Mouse (Mus musculus) neural tube, embryonic 14.5 days (tissue): ENCODE measurements around the gene Nemf. TPM values are rescaled to one million over a fixed set of nuclear protein-coding genes. Genes with fewer than 3 reads are reported as not detected.

Source experiments
- ATAC-seq: fragments of 200-750 bp; cut with Nextera tagmentation; 2 replicates; pipeline ENCODE4 v1.8.0; 2017; ENCODE audit warnings: low read depth, mild to moderate bottlenecking, moderate TSS enrichment, moderate library complexity
- H3K27ac ChIP-seq: fragments of 300-500 bp; sonication (generic); 2 replicates; pipeline ENCODE4 v1.5.1; 2014; ENCODE audit warnings: low read depth, mild to moderate bottlenecking, control low read depth, low read length, moderate library complexity, mixed read lengths
- H3K27me3 ChIP-seq: fragments of 300-500 bp; sonication (generic); 2 replicates; pipeline ENCODE4 v1.6.1; 2014; ENCODE audit warnings: low read length; ENCODE audit not compliant: control insufficient read depth, insufficient read depth
- H3K36me3 ChIP-seq: fragments of 300-500 bp; sonication (generic); 2 replicates; pipeline ENCODE4 v1.6.1; 2014; ENCODE audit warnings: low read length, mixed read lengths; ENCODE audit not compliant: control insufficient read depth, insufficient read depth
- H3K4me1 ChIP-seq: fragments of 300-500 bp; sonication (generic); 2 replicates; pipeline ENCODE4 v1.6.1; 2014; ENCODE audit warnings: low read length; ENCODE audit not compliant: control insufficient read depth, insufficient read depth
- H3K4me2 ChIP-seq: fragments of 300-500 bp; sonication (generic); 2 replicates; pipeline ENCODE4 v1.6.1; 2014; ENCODE audit warnings: mild to moderate bottlenecking, low read depth, low read length, control low read depth
- H3K4me3 ChIP-seq: fragments of 300-500 bp; sonication (generic); 2 replicates; pipeline ENCODE4 v1.5.1; 2014; ENCODE audit warnings: low read depth, low read length, control low read depth, mixed read lengths
- H3K9ac ChIP-seq: fragments of 300-500 bp; sonication (generic); replicated peaks from 2 replicates; pipeline ENCODE4 v1.6.1; 2014; ENCODE audit warnings: low read depth, mild to moderate bottlenecking, control low read depth, low read length, mixed read lengths
- H3K9me3 ChIP-seq: fragments of 300-500 bp; sonication (generic); 2 replicates; pipeline ENCODE4 v1.6.1; 2016; ENCODE audit warnings: low read length; ENCODE audit not compliant: control insufficient read depth
- WGBS: fragments of 180-500 bp; shearing (Covaris S2); extraction: QIAGEN DNeasy Blood & Tissue Kit; methylation state at CpG from one replicate; pipeline ENCODE4 v1.1.7; 2014; 5-methylcytosine and 5-hydroxymethylcytosine counted together
- polyA plus RNA-seq: library from polyadenylated mRNA; unstranded; fragments of >200 nt; fragmentation: Nextera tagmentation; extraction: Ambion mirVana; gene quantifications from 2 replicates; pipeline ENCODE4 v1.2.1, GENCODE M21; 2014

Nemf gene
- polyA plus RNA-seq, 1 experiment from 2014 or later, result 97.2 TPM

- WGBS, result 98% methylated on average over 1 of the region's 1 CpGs
- no peak overlapping the region for H3K4me2 ChIP-seq
- H3K4me3 ChIP-seq, result no peak overlapping the region
- H3K27me3 ChIP-seq, result no peaks in the 10 kb centered on the region
- no peak for ATAC-seq
- no peak overlapping the region for H3K27ac ChIP-seq
- no peak overlapping the region for H3K9ac ChIP-seq
- H3K36me3 ChIP-seq, result no peaks in the 10 kb centered on the region
- H3K9me3 ChIP-seq, result no peaks in the 10 kb centered on the region
- peaks cover 16% of the 10 kb centered on the region for H3K4me1 ChIP-seq
Measured at GRCm38 (mm10) chr12:69377188-69377587, 20.2 kb upstream of the Nemf start.

GRCm38 (mm10) chr12:69376132-69376531 is 19.2 kb upstream of the Nemf start:
- no peaks in the 10 kb centered on the region for H3K9me3 ChIP-seq
- H3K27ac ChIP-seq, result no peak overlapping the region
- H3K36me3 ChIP-seq, result no peaks in the 10 kb centered on the region
- 95% methylated on average over 2 of the region's 2 CpGs for WGBS
- no peak overlapping the region for H3K9ac ChIP-seq
- peaks cover 16% of the 10 kb centered on the region for H3K4me1 ChIP-seq
- no peak for ATAC-seq
- H3K4me2 ChIP-seq, result no peak overlapping the region
- no peak overlapping the region for H3K4me3 ChIP-seq
- no peaks in the 10 kb centered on the region for H3K27me3 ChIP-seq

- H3K9ac ChIP-seq, result no peak overlapping the region; the same call in 1 of the 2 replicates
- peak overlapping the region; percentile 99 for H3K4me3 ChIP-seq
- no peaks in the 10 kb centered on the region for H3K36me3 ChIP-seq
- H3K4me1 ChIP-seq, result peaks cover 16% of the 10 kb centered on the region
- H3K27ac ChIP-seq, result no peak overlapping the region
- no peak for ATAC-seq
- WGBS, result 49% methylated on average over 11 of the region's 11 CpGs
- no peaks in the 10 kb centered on the region for H3K9me3 ChIP-seq
- peak overlapping the region; percentile 99 for H3K4me2 ChIP-seq
- H3K27me3 ChIP-seq, result no peaks in the 10 kb centered on the region
Measured at GRCm38 (mm10) chr12:69373850-69374766, 17.1 kb upstream of the Nemf start.

- H3K27ac ChIP-seq, result peak overlapping the region; percentile 89
- 0% methylated on average over 42 of the region's 42 CpGs for WGBS
- no peaks in the 10 kb centered on the region for H3K27me3 ChIP-seq
- peak overlapping the region; percentile 94 for H3K9ac ChIP-seq
- H3K4me2 ChIP-seq, result peak overlapping the region; percentile 99
- peak; percentile 10; the same call in 1 of the 2 replicates for ATAC-seq
- H3K36me3 ChIP-seq, result no peaks in the 10 kb centered on the region
- peaks cover 16% of the 10 kb centered on the region for H3K4me1 ChIP-seq
- no peaks in the 10 kb centered on the region for H3K9me3 ChIP-seq
- peak overlapping the region; percentile 99 for H3K4me3 ChIP-seq
Measured at GRCm38 (mm10) chr12:69372731-69373331, 15.9 kb upstream of the Nemf start.

- H3K9me3 ChIP-seq, result no peaks in the 10 kb centered on the region
- under 1% methylated on average over 99 of the region's 121 CpGs for WGBS
- no peaks in the 10 kb centered on the region for H3K27me3 ChIP-seq
- peak within 1 kb of the TSS; percentile 99 for H3K4me3 ChIP-seq
- peak within 1 kb of the TSS; percentile 89 for H3K27ac ChIP-seq
- H3K36me3 ChIP-seq, result no peaks in the 10 kb centered on the region
- peak; percentile 94 for ATAC-seq
- H3K4me1 ChIP-seq, result peaks cover 16% of the 10 kb centered on the region
- peak within 1 kb of the TSS; percentile 94 for H3K9ac ChIP-seq
- peak within 1 kb of the TSS; percentile 99 for H3K4me2 ChIP-seq
Measured at GRCm38 (mm10) chr12:69371854-69372671, 15.1 kb upstream of the Nemf start, which contains the start of the genes Arf6 and Gm9887. TSS of gene Arf6 (plus strand) at chr12:69372150. TSS of gene Gm9887 (minus strand) at chr12:69372458.

GRCm38 (mm10) chr12:69371421-69371853 is 14.5 kb upstream of the Nemf start:
- Histone ChIP-seq H3K9ac (peak overlapping the region; percentile 94), H3K9me3 (no peaks in the 10 kb centered on the region), H3K27me3 (no peaks in the 10 kb centered on the region), H3K4me1 (peaks cover 16% of the 10 kb centered on the region), H3K4me2 (peak overlapping the region; percentile 65), H3K27ac (peak overlapping the region; percentile 89), H3K4me3 (peak overlapping the region; percentile 99), H3K36me3 (no peaks in the 10 kb centered on the region)
- peak; percentile 89 for ATAC-seq
- under 1% methylated on average over 24 of the region's 24 CpGs for WGBS

GRCm38 (mm10) chr12:69370936-69371335 is 14.0 kb upstream of the Nemf start:
- ATAC-seq, result no peak
- Histone ChIP-seq H3K27ac (peak overlapping the region; percentile 89; the same call in 1 of the 2 replicates), H3K36me3 (no peaks in the 10 kb centered on the region), H3K9me3 (no peaks in the 10 kb centered on the region), H3K4me1 (peaks cover 16% of the 10 kb centered on the region), H3K4me3 (peak overlapping the region; percentile 99), H3K27me3 (no peaks in the 10 kb centered on the region), H3K4me2 (peak overlapping the region; percentile 65), H3K9ac (no peak overlapping the region; the same call in 1 of the 2 replicates)
- 20% methylated on average over 7 of the region's 7 CpGs for WGBS

GRCm38 (mm10) chr12:69367557-69367956 is 10.6 kb upstream of the Nemf start:
- Histone ChIP-seq H3K4me1 (peaks cover 7% of the 10 kb centered on the region; the same call in 1 of the 2 replicates), H3K4me2 (no peak overlapping the region), H3K4me3 (no peak overlapping the region), H3K9ac (no peak overlapping the region), H3K36me3 (no peaks in the 10 kb centered on the region), H3K9me3 (no peaks in the 10 kb centered on the region), H3K27ac (no peak overlapping the region), H3K27me3 (no peaks in the 10 kb centered on the region)
- 72% methylated on average over 2 of the region's 2 CpGs for WGBS
- ATAC-seq, result no peak
